8 mouse cellular contexts compared by ENCODE assay signal in the genomic region with DNA sequence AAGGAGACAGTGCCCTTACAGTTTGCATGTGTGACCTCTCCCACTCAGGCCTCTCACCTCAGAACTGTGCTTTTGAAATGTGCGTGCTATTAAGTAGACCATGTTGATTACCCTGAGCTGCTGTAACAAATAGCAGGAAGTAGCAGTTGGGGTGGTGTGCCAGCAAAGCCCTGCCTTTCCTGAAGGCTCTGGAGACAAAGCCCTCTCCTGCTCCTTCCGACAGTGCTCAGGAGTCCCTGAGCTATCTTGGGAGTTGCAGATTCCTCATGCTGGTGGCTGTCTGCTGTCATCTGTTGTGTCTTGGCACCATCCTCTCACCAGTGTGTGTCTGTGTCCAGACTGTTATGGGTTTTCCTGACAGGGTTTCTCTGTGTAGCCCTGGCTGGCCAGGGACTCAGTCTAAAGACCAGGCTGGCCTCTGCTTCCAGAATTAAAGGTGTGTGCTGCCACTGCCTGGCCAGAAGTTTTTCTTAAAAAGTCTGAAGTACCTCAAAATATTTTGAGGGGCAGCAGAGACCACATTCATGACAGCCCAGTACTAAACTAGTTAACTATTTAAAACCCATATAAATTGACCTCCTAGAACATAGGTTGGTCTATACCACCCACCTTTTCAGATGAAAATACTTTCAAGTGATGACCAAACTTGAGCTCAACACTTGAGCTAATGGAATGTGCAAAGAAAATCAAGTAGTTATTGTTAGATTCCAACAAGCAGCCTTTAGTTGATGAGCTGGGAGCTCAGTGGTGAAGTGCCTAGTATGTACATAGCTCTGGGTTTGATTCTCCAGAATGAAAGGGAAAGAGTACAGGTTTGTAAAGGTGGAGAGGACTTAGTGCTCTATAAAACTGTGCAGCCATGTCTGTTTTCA.
DNase-seq lines count a peak whose midpoint lies in the region; ATAC-seq and TF ChIP-seq lines count a peak whose summit lies in the region.

No protein-coding gene starts in this region.

- H3K4me3 ChIP-seq in gastrocnemius, adult 2 months, result no peak overlapping the region
- no peak overlapping the region for H3K4me3 ChIP-seq in heart, embryonic 16.5 days (ENCODE audit: low read length)
- H3K4me3 ChIP-seq in limb, embryonic 15.5 days, result no peak overlapping the region

- no peak for TF ChIP-seq CTCF in gastrocnemius, adult 2 months (IDR thresholded peaks at IDR 0.05)

- H3K27ac ChIP-seq in gastrocnemius, adult 2 months, result peak overlapping the region; percentile 68
- peak overlapping the region; percentile 25 for H3K27ac ChIP-seq in heart, embryonic 16.5 days (ENCODE audit: low read length)
- H3K27ac ChIP-seq in limb, embryonic 15.5 days, result peak overlapping the region; percentile 67

- 32% methylated on average over 2 of the region's 2 CpGs for WGBS in heart, embryonic 16.5 days
- 67% methylated on average over 2 of the region's 2 CpGs for WGBS in limb, embryonic 15.5 days

- no peak overlapping the region for H3K9ac ChIP-seq in heart, embryonic 16.5 days (ENCODE audit: low read length)
- H3K9ac ChIP-seq in limb, embryonic 15.5 days, result no peak overlapping the region

- peak; percentile 29 for DNase-seq in gastrocnemius, adult 2 months
- no peak for DNase-seq in gastrocnemius, postnatal 25 days
- peak; percentile 54 for DNase-seq in cerebellum, adult 9-10 months
- no peak for DNase-seq in adrenal gland, postnatal 25 days
- DNase-seq in gastrocnemius, postnatal 36 days, result no peak
- DNase-seq in embryo, embryonic 9.5 days (ENCODE audit: extremely low spot score), result no peak

- intact Hi-C loops in gastrocnemius, adult 2 months (cut with DNase I), result no loop called here
- intact Hi-C loops in gastrocnemius, postnatal 36 days (cut with DNase I), result no loop called here

- ATAC-seq in heart, embryonic 16.5 days (replicated peaks; ENCODE audit: extremely low read depth, insufficient read depth, low FRiP score), result peak; percentile 58
- no peak for ATAC-seq in limb, embryonic 15.5 days (ENCODE audit: insufficient number of reproducible peaks, low FRiP score, low TSS enrichment, low read depth)

- peaks cover 8% of the 10 kb centered on the region for H3K4me1 ChIP-seq in heart, embryonic 16.5 days (ENCODE audit: control insufficient read depth, insufficient read depth, low read length)
- peaks cover 10% of the 10 kb centered on the region for H3K4me1 ChIP-seq in limb, embryonic 15.5 days

- H3K4me2 ChIP-seq in heart, embryonic 16.5 days (ENCODE audit: low read depth, low read length), result no peak overlapping the region
- H3K4me2 ChIP-seq in limb, embryonic 15.5 days, result no peak overlapping the region

- H3K27me3 ChIP-seq in heart, embryonic 16.5 days (ENCODE audit: control insufficient read depth, insufficient read depth, low read length), result no peaks in the 10 kb centered on the region
- no peaks in the 10 kb centered on the region for H3K27me3 ChIP-seq in limb, embryonic 15.5 days

- no peaks in the 10 kb centered on the region for H3K9me3 ChIP-seq in heart, embryonic 16.5 days (replicated peaks; ENCODE audit: control insufficient read depth, low read length)
- no peaks in the 10 kb centered on the region for H3K9me3 ChIP-seq in limb, embryonic 15.5 days

- peaks cover 4% of the 10 kb centered on the region; the same call in 1 of the 2 replicates for H3K36me3 ChIP-seq in heart, embryonic 16.5 days (ENCODE audit: control insufficient read depth, insufficient read depth)
- peaks cover 12% of the 10 kb centered on the region; the same call in 1 of the 2 replicates for H3K36me3 ChIP-seq in limb, embryonic 15.5 days

Comparison
In these comparisons a context has a peak if more than half of its experiments do, and no peak if none do; other contexts are left out.
1. DNase-seq: peak in gastrocnemius, adult 2 months (single experiment) and cerebellum, adult 9-10 months (single experiment); none in gastrocnemius, postnatal 25 days (single experiment), adrenal gland, postnatal 25 days (single experiment), gastrocnemius, postnatal 36 days (0 of 2) and embryo, embryonic 9.5 days (single experiment).
2. Peak in every context shown above with its lines, with median percentiles within 50 percentile points of each other: H3K27ac ChIP-seq.